ENCODE assay signal across 13 mouse cellular contexts in the genomic region with DNA sequence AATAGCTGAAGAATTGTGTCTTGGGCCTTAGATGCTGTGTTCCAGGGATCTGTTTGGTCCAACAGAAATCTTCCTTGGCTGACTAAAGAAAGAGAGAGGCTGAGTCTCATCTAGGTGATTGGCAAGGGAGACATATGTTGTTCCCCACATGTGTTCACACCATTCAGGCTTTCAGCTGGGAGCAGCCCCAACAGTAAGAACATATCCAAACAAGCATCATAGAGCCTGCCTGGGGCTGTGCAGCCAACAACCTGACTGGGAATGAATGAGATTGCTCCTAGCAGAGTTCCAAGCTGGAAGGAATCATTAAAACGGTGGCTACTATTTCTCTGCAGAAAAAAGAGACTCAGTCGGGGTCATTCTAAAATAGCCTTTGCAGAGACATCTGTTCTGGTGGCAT.
"Had no signal": no experiment of that assay in that cellular context is flagged by ENCODE, and none has a peak within 500 bp of the region (broad histone marks: within the 10 kb centered on the region; RNA-seq: fewer than 3 reads in every experiment).

No protein-coding gene starts in this region.

- H3K9me3 ChIP-seq: limb, embryonic 13.5 days; midbrain, embryonic 13.5 days had no signal

- H3K4me2 ChIP-seq: limb, embryonic 13.5 days; midbrain, embryonic 13.5 days had no signal

- H3K4me3 ChIP-seq: limb, embryonic 13.5 days; midbrain, embryonic 13.5 days had no signal

- H3K9ac ChIP-seq: limb, embryonic 13.5 days; liver, embryonic 14.5 days; midbrain, embryonic 13.5 days had no signal

- H3K27me3 ChIP-seq: limb, embryonic 13.5 days; midbrain, embryonic 13.5 days had no signal

- DNase-seq: kidney, adult 9 months; kidney, postnatal 36 days; left cerebral cortex, postnatal 4 days; lung, adult 18-20 months; lung, postnatal 36 days; right cerebral cortex, postnatal 14 days; thymus, adult 2 months; thymus, postnatal 25 days had no signal

- H3K4me1 ChIP-seq: limb, embryonic 13.5 days; midbrain, embryonic 13.5 days had no signal

- H3K27ac ChIP-seq: kidney, postnatal 0 days; limb, embryonic 13.5 days; liver, embryonic 14.5 days; midbrain, embryonic 13.5 days had no signal

- H3K36me3 ChIP-seq: limb, embryonic 13.5 days; midbrain, embryonic 13.5 days had no signal

- ATAC-seq: lung, postnatal 0 days; midbrain, embryonic 13.5 days had no signal
